Mouse (Mus musculus) T-helper 1 cell (primary cell): ENCODE data around the gene Chic2.

ENCODE experiments used
- in situ Hi-C: fragments of 300-600 bp; cut with MboI, MseI; formaldehyde crosslinking; loops from one replicate; pipeline ENCODE4 v1.15.1; 2025; ENCODE audit warnings: high pct_unique_total_duplicates

Gene Chic2

GRCm38 (mm10) chr5:74975507-74975906 is 69.1 kb downstream of the Chic2 start:
- in situ Hi-C loops = no loop called here

GRCm38 (mm10) chr5:74974726-74975411 is 69.7 kb downstream of the Chic2 start:
- in situ Hi-C loops = no loop called here

GRCm38 (mm10) chr5:74974061-74974581 is 70.5 kb downstream of the Chic2 start:
- in situ Hi-C loops = no loop called here

GRCm38 (mm10) chr5:74971418-74971817 is 73.2 kb downstream of the Chic2 start:
- in situ Hi-C loops = no loop called here

GRCm38 (mm10) chr5:74969341-74969740 is 75.2 kb downstream of the Chic2 start:
- in situ Hi-C loops = no loop called here

- in situ Hi-C loops = no loop called here
Measured at GRCm38 (mm10) chr5:74967882-74968281, 76.7 kb downstream of the Chic2 start.

GRCm38 (mm10) chr5:74966891-74967290 is 77.7 kb downstream of the Chic2 start:
- in situ Hi-C loops = no loop called here

GRCm38 (mm10) chr5:74962771-74963170 is 81.8 kb downstream of the Chic2 start:
- in situ Hi-C loops = no loop called here

GRCm38 (mm10) chr5:74960840-74961543 is 83.6 kb downstream of the Chic2 start:
- in situ Hi-C loops = no loop called here

- in situ Hi-C loops = no loop called here
Measured at GRCm38 (mm10) chr5:74960306-74960705, 84.3 kb downstream of the Chic2 start.

- in situ Hi-C loops = no loop called here
Measured at GRCm38 (mm10) chr5:74957293-74958076, 87.1 kb downstream of the Chic2 start.

GRCm38 (mm10) chr5:74956335-74956734 is 88.2 kb downstream of the Chic2 start:
- in situ Hi-C loops = no loop called here

GRCm38 (mm10) chr5:74955565-74955964 is 89.0 kb downstream of the Chic2 start:
- in situ Hi-C loops = no loop called here

GRCm38 (mm10) chr5:74952938-74953337 is 91.6 kb downstream of the Chic2 start:
- in situ Hi-C loops = loop anchor here (5.0 kb wide), 1 partner anchor 194 kb away; no protein-coding TSS in a partner anchor

- in situ Hi-C loops = loop anchor here (5.0 kb wide), 1 partner anchor 196 kb away; no protein-coding TSS in a partner anchor
Measured at GRCm38 (mm10) chr5:74951375-74951774, 93.2 kb downstream of the Chic2 start.

GRCm38 (mm10) chr5:74949298-74949697 is 95.3 kb downstream of the Chic2 start:
- in situ Hi-C loops = loop anchor here (25.0 kb wide), 1 partner anchor 637 kb away; no protein-coding TSS in a partner anchor

GRCm38 (mm10) chr5:74948482-74948881 is 96.1 kb downstream of the Chic2 start:
- in situ Hi-C loops = loop anchor here (25.0 kb wide), 1 partner anchor 636 kb away; no protein-coding TSS in a partner anchor
